Mouse (Mus musculus) cerebellum, adult 9-11 months (tissue): ENCODE results near the gene Sdc3.
A peak's percentile ranks its signal among the peaks of the same experiment; 100 is the strongest.

Experiments used
- DNase-seq: peaks from one replicate; pipeline ENCODE4 v3.0.0; 2022

The Sdc3 gene

DNA sequence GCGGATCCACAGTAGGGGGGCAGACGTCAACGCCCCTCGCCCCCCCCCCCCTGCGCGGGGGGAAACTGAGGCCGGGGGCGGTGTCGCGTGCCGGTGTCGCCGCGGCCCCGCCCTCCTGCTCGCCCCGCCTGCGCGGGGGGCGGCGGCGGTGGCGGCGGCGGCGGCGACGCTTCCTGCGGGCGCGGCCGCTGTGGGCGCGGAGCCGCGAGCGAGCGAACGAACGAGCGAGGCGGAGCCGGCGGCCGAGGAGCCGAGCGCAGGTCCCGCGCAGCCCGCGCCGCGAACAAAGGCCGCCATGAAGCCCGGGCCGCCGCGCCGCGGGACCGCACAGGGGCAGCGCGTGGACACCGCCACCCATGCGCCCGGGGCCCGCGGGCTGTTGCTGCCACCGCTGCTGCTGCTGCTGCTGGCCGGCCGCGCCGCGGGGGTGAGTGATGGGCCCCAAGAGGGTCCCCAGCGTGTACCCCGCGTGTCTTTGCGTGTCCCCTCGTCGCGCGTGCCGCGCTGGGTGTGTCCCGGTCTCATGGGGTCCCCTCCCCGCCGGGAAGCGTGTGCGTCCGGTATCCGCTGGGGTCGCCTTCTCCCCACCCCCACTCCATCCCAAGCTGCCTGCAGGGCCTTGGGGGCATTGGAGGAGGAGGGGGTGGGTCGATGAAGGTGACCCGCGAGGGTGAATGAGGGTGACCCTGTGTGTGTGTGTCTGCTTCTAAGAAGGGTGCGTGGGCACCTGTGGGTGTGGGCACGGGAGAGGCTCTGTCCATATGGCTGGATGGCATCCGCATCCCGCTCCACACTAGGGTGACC lies at the start of gene Sdc3:
Sdc3 (plus strand) TSS at position 162 of the 804 bp plus-strand sequence.
- peak; percentile 64 for DNase-seq

DNA sequence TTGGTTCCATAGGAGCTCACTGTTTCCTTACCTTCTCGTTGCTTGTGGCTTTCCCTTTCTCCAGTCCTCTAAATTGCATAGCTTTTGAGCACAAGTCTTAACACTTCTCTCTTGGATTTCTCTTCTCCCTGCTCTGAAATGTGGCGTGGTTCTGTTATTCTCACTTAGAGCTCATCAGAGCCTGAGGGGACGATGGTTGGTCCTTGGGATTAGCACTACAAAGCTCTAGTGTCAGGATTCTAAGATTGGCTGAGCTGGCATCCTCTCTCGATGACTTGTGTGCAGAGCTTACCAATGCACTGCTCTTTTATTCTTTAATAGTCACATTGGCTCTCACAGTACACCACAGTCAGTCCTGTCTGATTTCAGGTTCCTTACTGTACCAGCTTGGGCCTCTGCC lies 48.3 kb upstream of the Sdc3 start:
- no peak for DNase-seq

DNA sequence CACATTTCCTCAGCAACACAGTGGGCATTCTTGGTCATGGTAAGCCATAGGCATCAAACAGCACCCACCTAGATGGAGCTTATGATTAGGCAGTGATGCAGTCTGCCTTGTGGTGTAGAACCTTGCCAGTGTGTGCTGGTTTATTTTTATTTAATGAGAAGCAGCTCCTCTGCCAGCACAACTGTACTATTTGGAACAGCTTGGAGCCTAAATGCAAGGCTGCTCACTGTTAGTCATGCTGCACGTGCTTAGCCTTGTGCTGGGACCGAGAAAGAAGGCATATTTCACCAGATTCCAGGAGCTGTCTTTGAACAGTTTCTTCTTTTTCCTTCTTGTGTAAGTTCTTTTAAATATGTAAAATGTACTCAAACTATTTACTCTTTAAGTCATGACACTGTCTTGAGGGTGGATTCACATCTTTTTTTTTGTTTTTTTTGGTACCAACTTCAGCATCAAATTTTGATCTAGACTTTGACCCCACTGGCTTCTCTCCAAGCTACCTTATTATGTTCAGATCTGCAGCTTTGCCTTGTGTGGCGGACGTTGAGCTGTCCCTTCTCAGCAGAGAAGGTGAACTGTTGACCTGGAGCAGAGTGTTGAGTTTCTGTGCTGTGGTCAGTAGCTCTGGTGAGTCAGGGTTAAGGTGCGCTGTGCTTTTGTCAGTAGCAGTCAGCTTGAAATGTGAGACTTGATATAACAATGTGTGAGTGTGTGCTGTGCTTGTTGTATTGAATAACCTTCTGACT lies 46.6 kb upstream of the Sdc3 start:
- DNase-seq: no peak

DNA sequence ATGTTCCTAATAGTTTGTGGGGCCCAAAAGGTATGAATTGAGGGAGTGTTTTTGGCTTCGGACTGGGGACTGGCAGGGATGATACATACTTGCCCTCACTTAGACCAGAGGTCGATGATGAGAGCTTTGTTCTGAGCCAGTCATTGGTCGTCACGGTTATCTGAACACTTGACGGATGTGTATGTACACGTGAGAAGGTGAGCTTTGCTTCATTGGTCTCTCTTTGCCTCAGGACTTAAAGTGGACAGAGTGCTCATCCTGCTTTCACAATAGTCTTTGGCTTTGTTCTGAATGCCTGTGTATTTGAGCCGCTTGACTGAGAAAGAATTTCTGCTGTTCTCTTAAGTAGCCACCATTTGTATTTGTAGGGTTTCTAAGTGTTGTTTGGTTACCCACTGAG lies 42.8 kb upstream of the Sdc3 start:
- DNase-seq: no peak

DNA sequence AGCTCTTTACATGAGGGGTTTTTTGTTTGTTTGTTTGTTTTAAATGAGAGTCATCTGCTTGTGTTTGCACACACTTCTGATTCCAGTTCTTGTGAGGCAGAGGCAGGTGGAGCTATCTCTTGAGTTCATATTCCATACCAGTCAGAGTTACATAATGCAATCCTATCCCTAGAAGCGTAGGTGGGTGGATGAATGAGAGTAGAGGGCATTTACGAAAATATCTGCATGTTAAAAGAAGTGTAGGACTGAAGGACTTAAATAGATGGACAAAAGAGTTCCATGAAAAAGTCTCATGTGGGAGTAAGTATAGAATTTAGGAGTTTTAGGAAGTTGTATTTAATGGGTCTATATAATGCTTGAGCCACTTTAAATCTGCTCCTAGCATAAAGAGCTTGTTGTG lies 40.4 kb upstream of the Sdc3 start:
- no peak for DNase-seq

DNA sequence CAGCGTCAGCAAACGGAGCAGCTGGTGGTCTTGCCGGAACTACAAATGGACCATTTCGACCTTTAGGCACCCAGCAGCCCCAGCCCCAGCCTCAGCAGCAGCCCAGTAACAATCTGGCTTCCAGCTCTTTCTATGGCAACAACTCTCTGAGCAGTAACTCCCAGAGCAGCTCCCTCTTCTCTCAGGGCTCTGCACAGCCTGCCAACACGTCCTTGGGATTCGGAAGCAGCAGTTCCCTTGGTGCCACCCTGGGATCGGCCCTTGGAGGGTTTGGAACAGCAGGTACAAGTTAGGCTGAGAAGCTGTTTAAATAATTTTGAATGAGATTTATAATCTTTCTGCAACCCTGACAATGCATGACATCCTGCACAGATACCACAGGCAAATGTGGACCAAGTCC lies 39.7 kb upstream of the Sdc3 start:
- DNase-seq: no peak

DNA sequence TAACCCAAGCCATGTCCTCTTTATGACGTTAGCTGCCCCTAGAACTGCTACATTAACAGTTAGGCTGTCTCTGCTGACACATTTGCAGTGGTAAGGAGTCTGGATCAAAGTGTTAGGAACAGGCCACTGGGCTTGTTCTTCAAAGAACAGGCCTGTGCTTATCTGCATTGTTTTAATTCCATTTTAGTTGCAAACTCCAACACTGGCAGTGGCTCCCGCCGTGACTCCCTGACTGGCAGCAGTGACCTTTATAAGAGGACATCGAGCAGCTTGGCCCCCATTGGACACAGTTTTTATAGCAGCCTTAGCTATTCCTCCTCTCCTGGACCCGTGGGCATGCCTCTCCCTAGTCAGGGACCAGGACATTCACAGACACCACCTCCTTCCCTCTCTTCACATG lies 38.6 kb upstream of the Sdc3 start:
- DNase-seq: no peak

DNA sequence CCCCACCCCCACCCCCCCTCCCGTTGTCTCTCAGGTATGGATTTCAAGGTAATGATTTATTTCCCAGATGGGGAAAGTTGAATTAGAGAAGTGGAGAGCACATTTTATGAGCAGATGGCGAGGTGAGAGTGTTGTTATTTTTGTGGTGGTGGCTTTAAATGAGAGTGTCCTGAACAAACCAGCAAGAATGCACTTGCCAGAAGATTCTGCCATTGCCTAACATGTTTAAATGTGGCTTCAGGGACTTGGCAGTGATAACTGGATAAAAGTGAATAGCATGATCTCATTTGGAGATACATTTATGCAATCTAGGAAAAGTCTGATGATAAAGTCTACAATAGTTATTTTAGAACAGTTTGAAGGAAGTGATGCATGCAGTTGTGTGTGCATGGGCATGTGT lies 37.6 kb upstream of the Sdc3 start:
- no peak for DNase-seq

DNA sequence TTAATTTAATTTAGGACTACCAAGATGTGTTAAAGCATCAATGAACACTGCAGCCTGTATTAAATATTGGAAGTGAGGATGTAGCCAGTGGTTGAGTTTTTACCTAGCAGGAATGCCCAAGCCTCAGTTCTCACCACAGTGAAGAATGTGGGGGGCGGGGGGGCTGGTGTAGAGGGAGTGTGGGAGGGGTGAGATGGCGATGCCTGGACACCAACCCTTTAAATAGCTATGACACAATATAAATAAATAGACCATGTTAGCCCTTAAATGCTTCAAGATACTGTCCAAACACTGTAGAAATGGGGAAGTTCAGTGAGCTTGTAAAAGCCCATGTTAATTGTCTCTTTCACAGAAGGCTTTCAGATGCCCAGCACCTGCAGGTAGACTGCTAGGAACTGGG lies 32.5 kb upstream of the Sdc3 start:
- DNase-seq: no peak

DNA sequence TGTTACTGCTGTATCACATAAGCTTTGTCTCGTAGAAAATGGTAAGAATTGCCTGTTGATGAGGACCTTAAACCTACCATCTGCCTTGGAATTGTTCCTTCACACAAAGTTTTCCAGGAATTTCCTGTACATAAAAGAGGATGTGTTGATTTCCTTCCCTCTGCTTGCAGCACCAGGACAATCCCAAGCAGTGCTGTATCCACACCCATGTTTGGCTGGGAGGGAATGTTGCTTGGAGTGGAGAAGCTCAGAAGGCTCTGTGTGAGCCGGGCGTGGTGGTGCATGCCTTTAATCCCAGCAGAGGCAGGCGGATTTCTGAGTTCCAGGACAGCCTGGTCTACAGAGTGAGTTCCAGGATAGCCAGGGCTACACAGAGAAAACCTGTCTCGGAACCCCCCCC lies 30.5 kb upstream of the Sdc3 start:
- no peak for DNase-seq

DNA sequence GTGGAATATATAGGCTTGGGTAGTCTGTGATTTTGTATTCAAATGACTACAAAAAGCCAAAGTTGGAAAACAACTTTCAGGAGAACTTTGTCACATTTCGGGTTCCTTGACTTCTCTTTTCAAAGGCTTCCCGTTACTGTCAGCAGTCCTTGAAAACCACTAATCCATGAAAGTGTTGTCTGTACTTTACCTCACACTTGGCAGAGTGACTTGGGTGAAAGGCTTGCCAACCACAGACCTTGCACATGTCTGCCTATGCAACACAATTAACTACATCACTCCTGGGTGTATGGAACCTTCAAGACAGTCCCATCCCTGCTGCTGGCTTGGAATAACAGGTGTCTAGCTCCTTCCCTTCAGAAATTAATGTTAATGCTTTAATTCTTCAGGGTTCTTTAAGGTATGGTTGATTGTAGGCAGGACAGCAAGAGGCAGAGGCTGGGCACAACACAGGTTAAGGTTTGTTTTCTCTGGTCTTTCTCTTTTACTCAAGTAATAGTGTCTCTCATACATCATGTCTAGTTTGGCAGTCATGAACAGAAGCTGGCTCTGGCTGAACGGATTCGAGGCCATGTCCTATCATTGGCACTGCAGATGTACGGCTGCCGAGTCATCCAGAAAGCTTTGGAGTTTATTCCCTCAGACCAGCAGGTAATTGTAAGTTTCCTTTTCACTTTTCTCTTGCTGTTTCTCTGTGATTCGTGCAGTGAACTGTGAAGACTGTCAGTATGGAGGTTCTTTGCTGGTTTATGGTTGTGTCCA lies 26.8 kb upstream of the Sdc3 start:
- no peak for DNase-seq

DNA sequence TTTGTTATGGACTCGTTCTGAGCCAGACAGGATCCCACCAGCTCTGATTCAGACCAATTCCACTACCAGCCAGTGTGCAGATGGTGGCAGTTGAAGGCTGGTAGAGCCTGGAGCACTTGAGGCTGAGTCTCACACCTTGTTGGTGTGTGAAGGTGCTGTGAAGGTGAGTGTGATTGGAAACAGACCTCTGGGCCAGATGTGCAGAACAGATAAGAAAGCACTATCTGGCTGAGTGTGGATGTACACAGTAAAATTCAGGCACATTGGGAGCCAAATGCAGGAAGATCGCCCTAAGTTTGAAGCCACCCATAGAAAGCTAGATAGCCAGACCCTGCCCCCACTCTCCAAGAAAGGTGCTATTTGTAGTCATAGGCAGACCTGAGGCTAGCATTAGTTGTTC lies 25.9 kb upstream of the Sdc3 start:
- no peak for DNase-seq

DNA sequence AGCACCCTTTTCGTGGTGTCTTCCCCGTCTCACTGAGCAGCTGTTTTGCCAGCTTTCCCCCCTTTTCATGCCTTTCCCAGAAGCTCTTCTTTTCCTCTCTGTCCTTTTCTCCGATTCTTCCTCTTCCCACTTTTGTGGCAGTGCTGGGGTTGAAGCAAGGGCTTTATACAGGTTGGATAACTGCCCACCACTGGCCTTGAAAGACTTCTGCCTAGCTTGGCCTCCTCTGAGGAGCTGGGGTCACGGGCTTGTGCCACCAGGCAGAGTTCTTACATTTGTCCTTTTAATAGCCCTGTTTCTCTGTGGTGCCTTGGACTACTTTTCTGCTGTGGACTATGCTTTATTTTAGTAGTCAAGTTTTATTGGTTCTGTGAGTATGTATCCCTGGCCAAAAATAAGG lies 25.4 kb upstream of the Sdc3 start:
- DNase-seq: no peak

DNA sequence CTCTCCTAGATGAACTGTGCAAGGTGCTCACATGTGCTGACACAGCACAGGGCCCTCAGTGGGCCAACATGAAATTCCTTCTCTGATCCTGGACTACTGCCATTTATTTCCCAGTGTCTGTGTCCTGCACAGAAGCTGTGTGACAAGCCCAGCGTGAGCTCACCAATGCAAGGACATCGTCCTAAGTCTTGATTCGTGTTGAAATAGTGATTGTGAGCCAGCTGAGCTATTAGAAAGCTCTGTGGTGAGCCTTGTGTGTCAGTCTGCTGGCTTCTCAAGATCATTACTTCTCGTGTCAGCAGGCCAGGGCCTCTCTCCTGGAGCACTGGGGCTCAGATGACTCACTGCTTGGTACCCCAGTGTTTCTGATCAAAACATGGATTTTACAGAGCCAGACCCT lies 18.4 kb upstream of the Sdc3 start:
- DNase-seq: no peak

DNA sequence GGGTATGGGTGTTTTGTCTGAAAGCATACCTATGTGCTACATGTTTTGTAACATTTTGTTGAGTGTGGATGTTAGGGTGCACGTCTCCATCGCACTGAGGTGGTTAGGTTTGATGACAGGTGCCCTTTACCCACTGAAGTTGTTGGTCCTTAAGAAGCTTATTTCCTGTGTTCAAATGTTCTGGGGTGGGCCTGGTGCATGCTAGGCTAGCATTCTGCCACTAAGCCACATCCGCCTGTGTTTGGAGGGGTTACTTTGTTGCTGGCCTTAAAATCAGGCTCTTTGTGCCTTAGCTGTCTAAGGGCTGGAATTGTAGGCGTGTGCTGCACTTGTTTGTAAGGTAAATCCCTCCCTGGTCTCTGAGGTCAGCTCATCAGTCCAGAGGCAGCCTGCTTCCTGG lies 17.5 kb upstream of the Sdc3 start:
- no peak for DNase-seq

DNA sequence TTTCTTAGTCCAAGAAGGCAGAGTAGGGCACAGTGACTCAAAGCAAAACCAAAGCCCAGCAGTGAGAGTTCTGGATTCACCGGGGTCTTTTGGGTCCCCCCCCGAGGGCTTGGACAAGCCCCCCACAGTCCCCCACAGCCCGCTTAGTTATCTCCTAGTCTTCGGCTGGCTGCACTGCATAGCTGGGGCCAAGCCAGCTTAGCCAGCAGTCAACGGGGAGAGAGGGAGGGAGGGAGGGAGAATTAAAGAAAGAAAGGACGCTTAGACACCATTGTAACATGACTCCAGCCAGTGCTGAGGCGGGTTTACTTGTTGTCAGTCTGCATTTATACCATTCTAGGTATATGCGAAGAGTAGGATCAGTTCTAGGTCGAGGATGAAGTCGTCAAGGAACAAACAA lies 14.7 kb upstream of the Sdc3 start:
- DNase-seq: no peak

DNA sequence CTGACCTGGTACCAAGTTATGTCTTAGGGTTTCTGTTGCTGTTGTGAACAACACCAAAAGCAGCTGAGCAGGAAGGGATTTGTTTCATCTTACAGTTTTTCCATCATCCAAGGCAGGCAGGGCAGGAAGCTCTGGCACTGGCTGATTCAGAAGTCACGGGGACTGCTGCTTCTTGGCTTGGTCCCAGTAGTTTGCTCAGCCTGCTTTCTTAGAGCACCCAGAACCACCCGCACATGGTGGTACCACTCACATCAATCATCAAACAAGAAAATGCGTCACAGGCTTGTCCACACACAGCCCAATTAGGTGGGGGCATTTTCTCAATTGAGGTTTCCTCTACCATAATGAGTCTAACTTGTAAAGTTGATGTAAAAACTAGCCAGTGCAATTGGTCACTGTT lies 13.3 kb upstream of the Sdc3 start:
- DNase-seq: no peak

DNA sequence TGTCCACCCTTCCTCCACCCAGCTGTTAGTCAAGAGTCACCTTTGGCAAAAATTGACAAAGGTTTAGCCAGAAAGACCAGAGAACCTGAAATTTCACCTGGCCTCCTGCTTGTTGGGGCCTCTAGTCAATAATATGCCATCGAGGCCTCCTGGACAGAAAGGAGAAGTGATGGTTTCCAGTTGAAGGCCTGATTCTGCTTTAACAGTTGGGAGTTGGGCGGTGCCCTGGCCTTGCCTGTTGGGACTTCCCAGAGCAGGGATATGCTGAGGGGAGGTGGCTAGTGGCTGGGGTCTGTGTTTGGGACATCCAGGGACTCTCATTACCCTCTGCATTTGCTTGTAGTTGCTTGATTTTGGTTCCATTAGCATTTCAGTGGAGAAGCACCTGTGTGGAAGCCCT lies 9.8 kb upstream of the Sdc3 start:
- DNase-seq: no peak

DNA sequence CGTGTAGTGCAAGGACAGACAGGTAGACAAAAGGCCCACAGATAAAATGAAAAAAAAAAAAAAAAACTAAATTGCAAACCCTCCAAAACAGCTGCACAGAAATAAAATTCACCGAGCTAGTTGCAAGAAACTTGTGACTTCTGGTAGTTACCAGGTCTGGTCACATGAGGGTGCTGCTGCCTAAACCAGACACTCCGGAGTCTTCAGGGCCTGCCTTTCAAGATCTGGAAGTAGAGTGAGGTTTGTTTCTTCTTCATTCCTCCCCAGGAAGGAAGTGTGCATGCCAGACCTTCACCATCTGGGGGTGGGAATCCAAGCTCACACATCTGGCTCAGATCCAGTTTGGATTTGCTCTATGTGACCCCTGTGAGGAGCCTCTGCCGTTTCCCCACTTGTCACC lies 7.6 kb upstream of the Sdc3 start:
- DNase-seq: no peak

DNA sequence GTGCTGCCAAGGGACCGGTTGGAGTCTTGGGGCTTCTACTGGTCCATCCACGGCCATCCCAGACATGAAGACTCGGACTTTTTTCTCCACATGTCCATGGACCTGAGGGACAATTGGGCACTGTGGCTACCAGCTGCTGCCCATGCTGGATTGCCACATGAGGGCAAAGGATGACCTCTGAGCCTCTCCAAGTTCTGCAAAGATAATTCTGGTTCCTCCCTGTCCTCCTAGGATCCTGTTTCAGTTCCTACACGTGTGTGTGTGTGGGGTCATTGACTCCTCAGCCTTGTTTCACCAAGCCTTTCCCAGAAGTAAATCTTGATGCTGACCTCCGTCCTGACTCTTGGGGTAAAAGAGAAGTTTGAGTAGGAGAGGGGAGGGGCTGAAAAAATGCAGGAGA lies 4.8 kb upstream of the Sdc3 start:
- no peak for DNase-seq

DNA sequence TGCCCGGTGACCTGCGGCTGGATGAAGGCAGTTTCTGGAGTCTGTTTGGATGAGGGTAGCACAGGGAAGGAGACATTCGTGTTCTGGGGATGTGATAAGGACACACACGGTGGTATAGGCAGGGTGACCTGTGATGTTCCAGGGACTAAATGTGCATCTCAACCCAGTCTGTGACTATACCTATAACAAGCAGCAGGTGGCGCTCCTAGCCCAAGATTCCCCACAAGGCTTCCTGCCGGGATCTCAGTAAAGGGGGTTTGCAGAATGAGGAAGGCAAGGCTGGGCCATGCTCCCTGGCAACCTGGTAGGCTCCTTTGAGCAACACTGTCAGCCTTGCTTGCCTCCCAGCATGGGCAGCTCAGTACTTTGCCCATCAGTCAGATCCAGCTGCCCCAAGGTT lies 2.2 kb upstream of the Sdc3 start:
- DNase-seq: peak; percentile 79

DNA sequence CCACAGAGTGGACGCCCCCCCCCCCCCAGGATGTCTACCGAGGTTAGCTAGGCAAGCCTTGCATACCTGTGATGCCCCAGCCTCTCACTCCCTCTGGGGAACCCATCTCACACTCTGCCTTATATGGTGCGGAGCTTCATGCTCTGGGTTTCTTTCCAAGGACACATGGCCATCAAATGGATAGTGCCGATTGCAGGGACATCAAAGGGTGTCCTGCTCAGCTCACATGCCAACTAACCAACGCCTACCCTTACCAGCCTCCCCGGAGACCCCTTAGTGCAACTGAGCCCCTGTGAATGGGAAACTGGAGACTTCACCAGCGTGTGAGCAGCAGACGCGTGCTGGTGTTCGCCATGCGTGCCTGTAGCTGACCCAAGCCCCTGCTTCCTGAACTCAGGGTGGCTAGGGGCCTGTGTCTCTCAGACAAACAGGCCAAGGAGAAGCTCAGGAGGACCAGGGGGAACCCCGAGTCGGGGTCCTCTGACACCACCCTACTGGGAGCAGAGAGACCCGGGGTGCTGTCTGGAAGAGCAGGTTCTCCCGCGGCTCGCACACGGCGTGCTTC lies 444 bp upstream of the Sdc3 start:
- peak; percentile 59 for DNase-seq

DNA sequence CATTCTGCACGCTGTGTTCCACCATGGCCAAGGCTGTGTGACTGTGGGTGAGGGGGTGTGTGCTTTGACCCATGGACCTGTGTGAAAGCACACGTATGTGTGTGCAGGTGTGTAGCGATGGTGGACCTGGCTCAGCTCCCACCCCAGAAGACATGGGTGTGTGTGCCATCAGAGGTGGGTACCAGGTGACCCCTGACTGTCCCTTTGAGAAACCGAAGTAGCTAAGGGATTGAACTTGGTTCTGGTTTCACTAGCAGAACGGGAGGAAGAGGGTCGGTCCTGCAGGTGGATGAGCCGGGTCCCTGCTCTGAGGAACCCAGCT lies 804 bp downstream of the Sdc3 start:
- no peak for DNase-seq

DNA sequence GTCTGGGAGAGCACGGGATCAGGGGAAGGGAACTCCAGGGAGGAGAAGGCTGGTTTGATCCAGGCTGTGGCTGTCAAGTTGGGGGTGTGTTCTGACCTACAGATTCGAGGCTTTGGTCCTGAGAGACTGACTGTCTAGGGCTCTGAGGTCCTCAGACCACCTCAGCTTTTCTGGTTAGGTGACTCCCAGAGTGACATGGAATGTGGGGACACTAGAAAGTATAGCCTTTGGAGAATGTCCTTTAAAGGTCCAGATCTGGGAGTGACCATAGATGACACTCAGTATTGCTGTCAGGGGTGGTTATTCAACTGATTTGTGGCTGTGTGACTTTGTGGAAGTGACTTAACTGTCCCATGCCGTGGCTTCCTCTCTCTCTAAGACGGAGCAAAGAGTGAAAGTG lies 2.4 kb downstream of the Sdc3 start:
- DNase-seq: peak; percentile 15
